Mouse (Mus musculus): ENCODE data around the gene Spata45. TPM values are rescaled to one million over a fixed set of nuclear protein-coding genes. Genes with fewer than 3 reads are reported as not detected.
A peak's percentile ranks its signal among the peaks of the same experiment; 100 is the strongest.

Gene Spata45
- polyA plus RNA-seq, 1 experiment: not detected

- no peak for TF ChIP-seq POLR2A (IDR thresholded peaks at IDR 0.05; ENCODE audit: low read depth, low read length)
- TF ChIP-seq CTCF (conservative IDR thresholded peaks at IDR 0.05; ENCODE audit: insufficient read depth, insufficient read length, low read depth, low read length): 0 out of 2 replicates have a peak, but pooled peaks have one; percentile 11
- 75% methylated on average over 3 of the region's 3 CpGs for WGBS
- Histone ChIP-seq H3K4me1 (ENCODE audit: control insufficient read depth, insufficient read depth, low read length) (no peaks in the 10 kb centered on the region), H3K36me3 (ENCODE audit: control insufficient read depth, insufficient read depth, low read length) (no peaks in the 10 kb centered on the region), H3K27ac (ENCODE audit: insufficient read depth, low read depth, low read length) (no peak overlapping the region), H3K4me3 (ENCODE audit: insufficient read depth, low read depth, low read length) (no peak overlapping the region), H3K27me3 (replicated peaks; ENCODE audit: control insufficient read depth, insufficient read depth, low read length) (no peaks in the 10 kb centered on the region)
- DNase-seq: no peak
Measured at GRCm38 (mm10) chr1:191057461-191057860, 21.0 kb downstream of the Spata45 start.

GRCm38 (mm10) chr1:191062241-191062780 lies 25.9 kb downstream of the Spata45 start:
- 3% methylated on average over 15 of the region's 15 CpGs for WGBS
- H3K27ac ChIP-seq (ENCODE audit: insufficient read depth, low read depth, low read length): peak overlapping the region; percentile 26; the same call in 1 of the 2 replicates
- no peaks in the 10 kb centered on the region for H3K36me3 ChIP-seq (ENCODE audit: control insufficient read depth, insufficient read depth, low read length)
- H3K4me1 ChIP-seq (ENCODE audit: control insufficient read depth, insufficient read depth, low read length): no peaks in the 10 kb centered on the region
- no peaks in the 10 kb centered on the region for H3K27me3 ChIP-seq (replicated peaks; ENCODE audit: control insufficient read depth, insufficient read depth, low read length)
- DNase-seq: no peak
- TF ChIP-seq CTCF (conservative IDR thresholded peaks at IDR 0.05; ENCODE audit: insufficient read depth, insufficient read length, low read depth, low read length) (no peak), POLR2A (IDR thresholded peaks at IDR 0.05; ENCODE audit: low read depth, low read length) (no peak)
- peak overlapping the region; percentile 63 for H3K4me3 ChIP-seq (ENCODE audit: insufficient read depth, low read depth, low read length)

DNA sequence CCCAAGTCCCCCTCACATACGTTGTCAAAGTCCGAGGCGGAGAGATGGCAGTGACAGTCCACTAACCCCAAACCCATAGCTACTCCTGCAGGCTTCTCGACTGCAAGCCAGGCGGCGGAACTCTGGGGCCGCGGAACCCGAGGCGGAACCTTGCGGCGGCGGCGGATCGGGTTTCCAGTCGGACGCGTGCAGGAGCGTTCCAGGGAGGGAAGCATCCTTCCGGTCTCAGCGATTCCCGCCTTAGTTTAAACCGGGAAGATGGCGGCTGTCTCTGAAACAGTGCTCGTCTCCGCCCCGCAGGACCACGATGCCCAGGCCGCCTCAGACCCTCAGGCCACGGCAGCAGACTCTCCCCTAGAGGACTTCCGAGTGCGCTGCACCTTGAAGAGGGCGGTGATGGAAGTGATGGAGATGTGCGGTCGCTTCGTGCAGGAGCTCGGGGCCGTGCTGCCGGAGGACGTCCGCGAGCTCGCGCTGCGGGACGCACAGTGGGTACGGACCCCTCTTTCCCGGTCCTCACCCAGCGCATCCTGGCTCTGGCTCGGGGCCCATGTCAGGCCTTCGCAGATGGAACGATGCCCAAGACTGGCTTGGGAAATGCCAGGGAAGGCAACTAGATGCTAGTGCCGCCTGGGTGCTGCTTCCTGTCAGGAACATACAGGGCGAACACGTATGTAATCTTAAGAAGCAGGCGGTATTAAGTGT lies 26.5 kb downstream of the Spata45 start, which contains the start of the genes Tatdn3 and Nsl1:
Gene Tatdn3 (minus strand): TSS at position 152 of the 705 bp plus-strand sequence.
Gene Nsl1 (plus strand): TSS at position 232 of the 705 bp plus-strand sequence.
- under 1% methylated on average over 56 of the region's 56 CpGs for WGBS
- H3K4me1 ChIP-seq (ENCODE audit: control insufficient read depth, insufficient read depth, low read length): no peaks in the 10 kb centered on the region
- peak within 1 kb of the TSS; percentile 63 for H3K4me3 ChIP-seq (ENCODE audit: insufficient read depth, low read depth, low read length)
- TF ChIP-seq POLR2A (IDR thresholded peaks at IDR 0.05; ENCODE audit: low read depth, low read length): no peak
- TF ChIP-seq CTCF (conservative IDR thresholded peaks at IDR 0.05; ENCODE audit: insufficient read depth, insufficient read length, low read depth, low read length): 0 out of 2 replicates have a peak, but pooled peaks have one; percentile 15
- peak within 1 kb of the TSS; percentile 26; the same call in 1 of the 2 replicates for H3K27ac ChIP-seq (ENCODE audit: insufficient read depth, low read depth, low read length)
- H3K27me3 ChIP-seq (replicated peaks; ENCODE audit: control insufficient read depth, insufficient read depth, low read length): no peaks in the 10 kb centered on the region
- no peaks in the 10 kb centered on the region for H3K36me3 ChIP-seq (ENCODE audit: control insufficient read depth, insufficient read depth, low read length)
- peak; percentile 93 for DNase-seq

- WGBS: 55% methylated on average over 9 of the region's 9 CpGs
- Histone ChIP-seq H3K4me1 (ENCODE audit: control insufficient read depth, insufficient read depth, low read length) (no peaks in the 10 kb centered on the region), H3K4me3 (ENCODE audit: insufficient read depth, low read depth, low read length) (no peak overlapping the region), H3K27me3 (replicated peaks; ENCODE audit: control insufficient read depth, insufficient read depth, low read length) (no peaks in the 10 kb centered on the region), H3K36me3 (ENCODE audit: control insufficient read depth, insufficient read depth, low read length) (no peaks in the 10 kb centered on the region), H3K27ac (ENCODE audit: insufficient read depth, low read depth, low read length) (no peak overlapping the region)
- no peak for TF ChIP-seq CTCF (conservative IDR thresholded peaks at IDR 0.05; ENCODE audit: insufficient read depth, insufficient read length, low read depth, low read length)
- no peak for TF ChIP-seq POLR2A (IDR thresholded peaks at IDR 0.05; ENCODE audit: low read depth, low read length)
- DNase-seq: no peak
Measured at GRCm38 (mm10) chr1:191063700-191064099, 27.3 kb downstream of the Spata45 start.

GRCm38 (mm10) chr1:191064535-191064934 lies 28.1 kb downstream of the Spata45 start:
- DNase-seq: no peak
- no peaks in the 10 kb centered on the region for H3K27me3 ChIP-seq (replicated peaks; ENCODE audit: control insufficient read depth, insufficient read depth, low read length)
- H3K4me1 ChIP-seq (ENCODE audit: control insufficient read depth, insufficient read depth, low read length): no peaks in the 10 kb centered on the region
- TF ChIP-seq CTCF (conservative IDR thresholded peaks at IDR 0.05; ENCODE audit: insufficient read depth, insufficient read length, low read depth, low read length): no peak
- no peak for TF ChIP-seq POLR2A (IDR thresholded peaks at IDR 0.05; ENCODE audit: low read depth, low read length)
- no peaks in the 10 kb centered on the region for H3K36me3 ChIP-seq (ENCODE audit: control insufficient read depth, insufficient read depth, low read length)
- WGBS: 94% methylated on average over 2 of the region's 2 CpGs
- no peak overlapping the region for H3K4me3 ChIP-seq (ENCODE audit: insufficient read depth, low read depth, low read length)
- no peak overlapping the region for H3K27ac ChIP-seq (ENCODE audit: insufficient read depth, low read depth, low read length)

GRCm38 (mm10) chr1:191065188-191065587 lies 28.7 kb downstream of the Spata45 start:
- Histone ChIP-seq H3K36me3 (ENCODE audit: control insufficient read depth, insufficient read depth, low read length) (no peaks in the 10 kb centered on the region), H3K27ac (ENCODE audit: insufficient read depth, low read depth, low read length) (no peak overlapping the region), H3K4me1 (ENCODE audit: control insufficient read depth, insufficient read depth, low read length) (no peaks in the 10 kb centered on the region), H3K27me3 (replicated peaks; ENCODE audit: control insufficient read depth, insufficient read depth, low read length) (no peaks in the 10 kb centered on the region), H3K4me3 (ENCODE audit: insufficient read depth, low read depth, low read length) (no peak overlapping the region)
- 79% methylated on average over 4 of the region's 4 CpGs for WGBS
- TF ChIP-seq POLR2A (IDR thresholded peaks at IDR 0.05; ENCODE audit: low read depth, low read length) (no peak), CTCF (conservative IDR thresholded peaks at IDR 0.05; ENCODE audit: insufficient read depth, insufficient read length, low read depth, low read length) (no peak)
- no peak for DNase-seq

GRCm38 (mm10) chr1:191068377-191068776 lies 31.9 kb downstream of the Spata45 start:
- Histone ChIP-seq H3K4me3 (ENCODE audit: insufficient read depth, low read depth, low read length) (no peak overlapping the region), H3K36me3 (ENCODE audit: control insufficient read depth, insufficient read depth, low read length) (no peaks in the 10 kb centered on the region), H3K27me3 (replicated peaks; ENCODE audit: control insufficient read depth, insufficient read depth, low read length) (no peaks in the 10 kb centered on the region), H3K4me1 (ENCODE audit: control insufficient read depth, insufficient read depth, low read length) (peaks cover 10% of the 10 kb centered on the region; the same call in 1 of the 2 replicates), H3K27ac (ENCODE audit: insufficient read depth, low read depth, low read length) (no peak overlapping the region)
- TF ChIP-seq POLR2A (IDR thresholded peaks at IDR 0.05; ENCODE audit: low read depth, low read length) (no peak), CTCF (conservative IDR thresholded peaks at IDR 0.05; ENCODE audit: insufficient read depth, insufficient read length, low read depth, low read length) (peak; percentile 34)
- 69% methylated on average over 5 of the region's 5 CpGs for WGBS
- DNase-seq: no peak

All from kidney, adult 2 months (tissue).